Mouse (Mus musculus): Measurements from ENCODE around the gene Tnp2. TPM values are rescaled to one million over a fixed set of nuclear protein-coding genes. Genes with fewer than 3 reads are reported as not detected.

The Tnp2 gene
- polyA plus RNA-seq, 1 experiment from 2014 or later, result not detected

GRCm38 (mm10) chr16:10769661-10770060 is 18.8 kb downstream of the Tnp2 start:
- no peak for DNase-seq (ENCODE audit: low spot score)
- H3K4me1 ChIP-seq (replicated peaks; ENCODE audit: control insufficient read depth, insufficient read depth, low read length), result no peaks in the 10 kb centered on the region
- H3K9me3 ChIP-seq (ENCODE audit: control insufficient read depth, low read length), result no peaks in the 10 kb centered on the region
- no peak for ATAC-seq (replicated peaks; ENCODE audit: low FRiP score)
- H3K4me2 ChIP-seq (ENCODE audit: low read depth, low read length, severe bottlenecking), result no peak overlapping the region
- H3K4me3 ChIP-seq (ENCODE audit: low read depth, low read length), result no peak overlapping the region
- H3K36me3 ChIP-seq (ENCODE audit: control insufficient read depth, insufficient read depth, low read length), result no peaks in the 10 kb centered on the region
- H3K27me3 ChIP-seq (ENCODE audit: control insufficient read depth, insufficient read depth, low read length), result no peaks in the 10 kb centered on the region
- WGBS, result 43% methylated on average over 2 of the region's 2 CpGs
- H3K9ac ChIP-seq (ENCODE audit: low read length), result no peak overlapping the region
- H3K27ac ChIP-seq (ENCODE audit: low read depth, low read length), result no peak overlapping the region

GRCm38 (mm10) chr16:10768821-10769220 is 19.6 kb downstream of the Tnp2 start:
- H3K9ac ChIP-seq (ENCODE audit: low read length), result no peak overlapping the region
- DNase-seq (ENCODE audit: low spot score) (no peak), ATAC-seq (replicated peaks; ENCODE audit: low FRiP score) (no peak)
- no peaks in the 10 kb centered on the region for H3K9me3 ChIP-seq (ENCODE audit: control insufficient read depth, low read length)
- H3K4me1 ChIP-seq (replicated peaks; ENCODE audit: control insufficient read depth, insufficient read depth, low read length), result no peaks in the 10 kb centered on the region
- H3K27ac ChIP-seq (ENCODE audit: low read depth, low read length), result no peak overlapping the region
- no peaks in the 10 kb centered on the region for H3K27me3 ChIP-seq (ENCODE audit: control insufficient read depth, insufficient read depth, low read length)
- H3K4me2 ChIP-seq (ENCODE audit: low read depth, low read length, severe bottlenecking), result no peak overlapping the region
- H3K36me3 ChIP-seq (ENCODE audit: control insufficient read depth, insufficient read depth, low read length), result no peaks in the 10 kb centered on the region
- no peak overlapping the region for H3K4me3 ChIP-seq (ENCODE audit: low read depth, low read length)
- WGBS, result 67% methylated on average over 9 of the region's 9 CpGs

- Histone ChIP-seq H3K36me3 (ENCODE audit: control insufficient read depth, insufficient read depth, low read length) (no peaks in the 10 kb centered on the region), H3K4me3 (ENCODE audit: low read depth, low read length) (no peak overlapping the region), H3K9ac (ENCODE audit: low read length) (no peak overlapping the region), H3K9me3 (ENCODE audit: control insufficient read depth, low read length) (no peaks in the 10 kb centered on the region), H3K27me3 (ENCODE audit: control insufficient read depth, insufficient read depth, low read length) (no peaks in the 10 kb centered on the region), H3K4me1 (replicated peaks; ENCODE audit: control insufficient read depth, insufficient read depth, low read length) (no peaks in the 10 kb centered on the region), H3K4me2 (ENCODE audit: low read depth, low read length, severe bottlenecking) (no peak overlapping the region), H3K27ac (ENCODE audit: low read depth, low read length) (no peak overlapping the region)
- WGBS, result 56% methylated on average over 4 of the region's 4 CpGs
- no peak for ATAC-seq (replicated peaks; ENCODE audit: low FRiP score)
- DNase-seq (ENCODE audit: low spot score), result peak; percentile 65
Measured at GRCm38 (mm10) chr16:10767158-10767557, 21.3 kb downstream of the Tnp2 start.

GRCm38 (mm10) chr16:10764323-10764722 is 24.1 kb downstream of the Tnp2 start:
- no peaks in the 10 kb centered on the region for H3K4me1 ChIP-seq (replicated peaks; ENCODE audit: control insufficient read depth, insufficient read depth, low read length)
- no peak overlapping the region for H3K4me2 ChIP-seq (ENCODE audit: low read depth, low read length, severe bottlenecking)
- H3K4me3 ChIP-seq (ENCODE audit: low read depth, low read length), result no peak overlapping the region
- no peaks in the 10 kb centered on the region for H3K9me3 ChIP-seq (ENCODE audit: control insufficient read depth, low read length)
- H3K27ac ChIP-seq (ENCODE audit: low read depth, low read length), result no peak overlapping the region
- 84% methylated on average over 2 of the region's 2 CpGs for WGBS
- no peaks in the 10 kb centered on the region for H3K36me3 ChIP-seq (ENCODE audit: control insufficient read depth, insufficient read depth, low read length)
- DNase-seq (ENCODE audit: low spot score) (no peak), ATAC-seq (replicated peaks; ENCODE audit: low FRiP score) (no peak)
- no peaks in the 10 kb centered on the region for H3K27me3 ChIP-seq (ENCODE audit: control insufficient read depth, insufficient read depth, low read length)
- no peak overlapping the region for H3K9ac ChIP-seq (ENCODE audit: low read length)

- no peaks in the 10 kb centered on the region for H3K4me1 ChIP-seq (replicated peaks; ENCODE audit: control insufficient read depth, insufficient read depth, low read length)
- ATAC-seq (replicated peaks; ENCODE audit: low FRiP score) (no peak), DNase-seq (ENCODE audit: low spot score) (no peak)
- 70% methylated on average over 6 of the region's 6 CpGs for WGBS
- no peak overlapping the region for H3K4me2 ChIP-seq (ENCODE audit: low read depth, low read length, severe bottlenecking)
- no peak overlapping the region for H3K9ac ChIP-seq (ENCODE audit: low read length)
- H3K4me3 ChIP-seq (ENCODE audit: low read depth, low read length), result no peak overlapping the region
- H3K27ac ChIP-seq (ENCODE audit: low read depth, low read length), result no peak overlapping the region
- H3K9me3 ChIP-seq (ENCODE audit: control insufficient read depth, low read length), result no peaks in the 10 kb centered on the region
- no peaks in the 10 kb centered on the region for H3K27me3 ChIP-seq (ENCODE audit: control insufficient read depth, insufficient read depth, low read length)
- H3K36me3 ChIP-seq (ENCODE audit: control insufficient read depth, insufficient read depth, low read length), result no peaks in the 10 kb centered on the region
Measured at GRCm38 (mm10) chr16:10763540-10764264, 24.8 kb downstream of the Tnp2 start.

- H3K36me3 ChIP-seq (ENCODE audit: control insufficient read depth, insufficient read depth, low read length), result no peaks in the 10 kb centered on the region
- DNase-seq (ENCODE audit: low spot score), result no peak
- H3K4me1 ChIP-seq (replicated peaks; ENCODE audit: control insufficient read depth, insufficient read depth, low read length), result no peaks in the 10 kb centered on the region
- no peak overlapping the region for H3K4me3 ChIP-seq (ENCODE audit: low read depth, low read length)
- no peak overlapping the region for H3K9ac ChIP-seq (ENCODE audit: low read length)
- H3K9me3 ChIP-seq (ENCODE audit: control insufficient read depth, low read length), result no peaks in the 10 kb centered on the region
- H3K4me2 ChIP-seq (ENCODE audit: low read depth, low read length, severe bottlenecking), result no peak overlapping the region
- WGBS, result 82% methylated on average over 5 of the region's 5 CpGs
- no peak for ATAC-seq (replicated peaks; ENCODE audit: low FRiP score)
- H3K27me3 ChIP-seq (ENCODE audit: control insufficient read depth, insufficient read depth, low read length), result no peaks in the 10 kb centered on the region
- no peak overlapping the region for H3K27ac ChIP-seq (ENCODE audit: low read depth, low read length)
Measured at GRCm38 (mm10) chr16:10762569-10763180, 25.8 kb downstream of the Tnp2 start.

- H3K9me3 ChIP-seq (ENCODE audit: control insufficient read depth, low read length), result no peaks in the 10 kb centered on the region
- H3K9ac ChIP-seq (ENCODE audit: low read length), result no peak overlapping the region
- H3K27ac ChIP-seq (ENCODE audit: low read depth, low read length), result no peak overlapping the region
- no peak for ATAC-seq (replicated peaks; ENCODE audit: low FRiP score)
- WGBS, result 74% methylated on average over 8 of the region's 8 CpGs
- no peak overlapping the region for H3K4me3 ChIP-seq (ENCODE audit: low read depth, low read length)
- no peak for DNase-seq (ENCODE audit: low spot score)
- H3K4me2 ChIP-seq (ENCODE audit: low read depth, low read length, severe bottlenecking), result no peak overlapping the region
- no peaks in the 10 kb centered on the region for H3K36me3 ChIP-seq (ENCODE audit: control insufficient read depth, insufficient read depth, low read length)
- no peaks in the 10 kb centered on the region for H3K27me3 ChIP-seq (ENCODE audit: control insufficient read depth, insufficient read depth, low read length)
- no peaks in the 10 kb centered on the region for H3K4me1 ChIP-seq (replicated peaks; ENCODE audit: control insufficient read depth, insufficient read depth, low read length)
Measured at GRCm38 (mm10) chr16:10761182-10761581, 27.3 kb downstream of the Tnp2 start.

- H3K9ac ChIP-seq (ENCODE audit: low read length), result no peak overlapping the region
- ATAC-seq (replicated peaks; ENCODE audit: low FRiP score), result no peak
- H3K4me2 ChIP-seq (ENCODE audit: low read depth, low read length, severe bottlenecking), result no peak overlapping the region
- H3K4me3 ChIP-seq (ENCODE audit: low read depth, low read length), result no peak overlapping the region
- no peaks in the 10 kb centered on the region for H3K27me3 ChIP-seq (ENCODE audit: control insufficient read depth, insufficient read depth, low read length)
- H3K27ac ChIP-seq (ENCODE audit: low read depth, low read length), result no peak overlapping the region
- DNase-seq (ENCODE audit: low spot score), result no peak
- 72% methylated on average over 6 of the region's 6 CpGs for WGBS
- no peaks in the 10 kb centered on the region for H3K36me3 ChIP-seq (ENCODE audit: control insufficient read depth, insufficient read depth, low read length)
- no peaks in the 10 kb centered on the region for H3K9me3 ChIP-seq (ENCODE audit: control insufficient read depth, low read length)
- no peaks in the 10 kb centered on the region for H3K4me1 ChIP-seq (replicated peaks; ENCODE audit: control insufficient read depth, insufficient read depth, low read length)
Measured at GRCm38 (mm10) chr16:10756168-10756567, 32.3 kb downstream of the Tnp2 start.
